Mouse (Mus musculus) MEL (cell line): Measurements from ENCODE around the gene Phtf2. TPM values are rescaled to one million over a fixed set of nuclear protein-coding genes. Genes with fewer than 3 reads are reported as not detected.
"Not testable (repeated sequence)": the region's sequence is repeated elsewhere in the genome, so short reads cannot be mapped to it uniquely, and the experiment has no call there.

Source experiments
- DNase-seq: peaks from one replicate; pipeline ENCODE4 v3.0.0; 2011; ENCODE audit warnings: low read depth, low spot score
- H3K27ac ChIP-seq: 2 replicates; pipeline ENCODE4 v1.5.1; 2012; ENCODE audit warnings: low read depth, mild to moderate bottlenecking, control low read depth, low read length, moderate library complexity; ENCODE audit not compliant: control insufficient read depth
- H3K27me3 ChIP-seq, 2 experiments: fragments of 150-350 bp in 1 of 2; sonication (generic) in 1 of 2; 2 replicates each; pipeline ENCODE4 v1.6.1; 2012; ENCODE audit warnings: low read length in 2 of 2, mild to moderate bottlenecking in 2 of 2, improper control_type of control experiment in 1 of 2, moderate library complexity in 1 of 2; ENCODE audit not compliant: insufficient read depth in 2 of 2, control insufficient read depth in 1 of 2
- H3K36me3 ChIP-seq, 2 experiments: 2 replicates each; pipeline ENCODE4 v1.6.1; 2012 to 2014; ENCODE audit warnings: low read length in 2 of 2, improper control_type of control experiment in 1 of 2, inconsistent platforms in 1 of 2, mild to moderate bottlenecking in 1 of 2; ENCODE audit not compliant: insufficient read depth in 2 of 2, control insufficient read depth in 1 of 2
- H3K4me1 ChIP-seq, 2 experiments: fragments of 150-350 bp in 1 of 2; sonication (generic) in 1 of 2; 2 replicates each; pipeline ENCODE4 v1.6.1; 2012; ENCODE audit warnings: low read length in 2 of 2, improper control_type of control experiment in 1 of 2, mild to moderate bottlenecking in 1 of 2; ENCODE audit not compliant: insufficient read depth in 2 of 2, control insufficient read depth in 1 of 2
- H3K4me3 ChIP-seq, 2 experiments: fragments of 150-350 bp in 1 of 2; sonication (generic) in 1 of 2; 2 replicates each; pipeline ENCODE4 v1.5.1; 2012; ENCODE audit warnings: low read depth in 2 of 2, low read length in 2 of 2, mild to moderate bottlenecking in 2 of 2, moderate library complexity in 2 of 2, control low read depth in 1 of 2, improper control_type of control experiment in 1 of 2; ENCODE audit not compliant: control insufficient read depth in 1 of 2, insufficient read depth in 1 of 2
- H3K79me2 ChIP-seq: 2 replicates; pipeline ENCODE4 v1.6.1; 2012; ENCODE audit warnings: mild to moderate bottlenecking, low read length, moderate library complexity; ENCODE audit not compliant: control insufficient read depth, poor library complexity, insufficient read depth
- H3K9ac ChIP-seq: 2 replicates; pipeline ENCODE4 v1.6.1; 2012; ENCODE audit warnings: low read depth, mild to moderate bottlenecking, control low read depth, low read length, moderate library complexity; ENCODE audit not compliant: control insufficient read depth, poor library complexity, severe bottlenecking
- H3K9me3 ChIP-seq: fragments of 150-350 bp; sonication (generic); replicated peaks from 2 replicates; pipeline ENCODE4 v1.6.1; 2012; ENCODE audit warnings: mild to moderate bottlenecking, low read length, improper control_type of control experiment, moderate library complexity; ENCODE audit not compliant: insufficient read depth
- ELF1 ChIP-seq: IDR thresholded peaks from 2 replicates; pipeline ENCODE4 v1.6.1; 2014; ENCODE audit warnings: low read depth, mild to moderate bottlenecking, inconsistent platforms, low read length, improper control_type of control experiment, moderate library complexity
- EP300 ChIP-seq, 2 experiments: IDR thresholded peaks; 2 replicates each; pipeline ENCODE4 v1.6.1; 2011; ENCODE audit warnings: improper control_type of control experiment in 2 of 2, low read length in 2 of 2, low read depth in 1 of 2, mild to moderate bottlenecking in 1 of 2
- ETS1 ChIP-seq: IDR thresholded peaks from 2 replicates; pipeline ENCODE4 v1.6.1; 2012; ENCODE audit warnings: low read depth, mild to moderate bottlenecking, inconsistent platforms, low read length, improper control_type of control experiment, moderate library complexity
- HCFC1 ChIP-seq: IDR thresholded peaks from 2 replicates; pipeline ENCODE4 v1.6.1; 2012; ENCODE audit warnings: low read depth, mild to moderate bottlenecking, inconsistent platforms, low read length, improper control_type of control experiment, moderate library complexity
- MEF2A ChIP-seq: IDR thresholded peaks from 2 replicates; pipeline ENCODE4 v1.6.1; 2014; ENCODE audit warnings: low read depth, mild to moderate bottlenecking, inconsistent platforms, low read length, improper control_type of control experiment; ENCODE audit not compliant: poor library complexity, insufficient replicate concordance, severe bottlenecking; ENCODE audit errors: extremely low read depth
- MXI1 ChIP-seq: IDR thresholded peaks from 2 replicates; pipeline ENCODE4 v1.6.1; 2011; ENCODE audit warnings: mild to moderate bottlenecking, low read depth, low read length, improper control_type of control experiment
- MYC ChIP-seq: IDR thresholded peaks from 2 replicates; pipeline ENCODE4 v1.6.1; 2011; ENCODE audit warnings: low read depth, mild to moderate bottlenecking, low read length, improper control_type of control experiment, moderate library complexity
- NELFE ChIP-seq: IDR thresholded peaks from 2 replicates; pipeline ENCODE4 v1.6.1; 2011; ENCODE audit warnings: low read depth, low read length, improper control_type of control experiment
- NRF1 ChIP-seq: IDR thresholded peaks from 2 replicates; pipeline ENCODE4 v1.6.1; 2014; ENCODE audit warnings: low read depth, mild to moderate bottlenecking, inconsistent platforms, low read length, improper control_type of control experiment, moderate library complexity; ENCODE audit not compliant: poor library complexity, insufficient read depth, severe bottlenecking
- POLR2AphosphoS5 ChIP-seq: IDR thresholded peaks from 2 replicates; pipeline ENCODE4 v1.6.1; 2012; ENCODE audit warnings: low read depth, borderline replicate concordance, mild to moderate bottlenecking, inconsistent platforms, low read length, moderate library complexity, mixed read lengths
- SMC3 ChIP-seq: IDR thresholded peaks from 2 replicates; pipeline ENCODE4 v1.6.1; 2011; ENCODE audit warnings: low read depth, low read length, improper control_type of control experiment
- TCF12 ChIP-seq: IDR thresholded peaks from 2 replicates; pipeline ENCODE4 v1.6.1; 2014; ENCODE audit warnings: low read depth, mild to moderate bottlenecking, inconsistent platforms, low read length, improper control_type of control experiment, moderate library complexity
- USF2 ChIP-seq, 2 experiments: IDR thresholded peaks; 2 replicates each; pipeline ENCODE4 v1.6.1; 2011 to 2012; ENCODE audit warnings: improper control_type of control experiment in 2 of 2, low read length in 2 of 2, borderline replicate concordance in 1 of 2, inconsistent platforms in 1 of 2, low read depth in 1 of 2, mild to moderate bottlenecking in 1 of 2; ENCODE audit not compliant: insufficient read depth in 1 of 2
- polyA plus RNA-seq, 2 experiments: library from polyadenylated mRNA; stranded (reverse) in 1 of 2; unstranded in 1 of 2; fragments of >175 nt in 1 of 2; fragments of >200 nt in 1 of 2; gene quantifications; 2 replicates each; pipeline versions ENCODE4 v1.2.1 to v1.2.4; 2012; ENCODE audit warnings: low replicate concordance in 2 of 2, low read depth in 1 of 2; ENCODE audit not compliant: insufficient read length in 2 of 2, insufficient read depth in 1 of 2, missing spikeins in 1 of 2
- total RNA-seq: library from RNA; depleted of rRNA; stranded (reverse); fragments of 300-350 nt; gene quantifications from 2 replicates; pipeline ENCODE4 v1.2.3, GENCODE M21; 2012

Phtf2 gene
- total and polyA plus RNA-seq, 3 experiments = 20.0 TPM; not detected in 1

GRCm38 (mm10) chr5:20765365-20765920 is 116.5 kb downstream of the Phtf2 start:
- DNase-seq = peak; percentile 19
- no peak overlapping the region for H3K9ac ChIP-seq
- H3K36me3 ChIP-seq = peaks cover 12 to 21% of the 10 kb centered on the region in 2 experiments
- H3K27me3 ChIP-seq = no peaks in the 10 kb centered on the region
- H3K9me3 ChIP-seq = no peaks in the 10 kb centered on the region
- H3K79me2 ChIP-seq = no peaks in the 10 kb centered on the region
- no peak overlapping the region for H3K4me3 ChIP-seq
- TF ChIP-seq MEF2A = peak; percentile 49; the same call in 1 of the 2 replicates
- TF ChIP-seq POLR2AphosphoS5 = no peak
- no peak for TF ChIP-seq NRF1
- 0 out of 2 replicates have a peak, but pooled peaks have one; percentile 40 for TF ChIP-seq MXI1
- TF ChIP-seq ETS1 = peak; percentile 44; the same call in 1 of the 2 replicates
- TF ChIP-seq TCF12 = peak; percentile 78; the same call in 1 of the 2 replicates
- TF ChIP-seq SMC3 = no peak
- no peak for TF ChIP-seq HCFC1
- TF ChIP-seq MYC = no peak
- no peak for TF ChIP-seq USF2 (IDR thresholded peaks at IDR 0.05; ENCODE audit: borderline replicate concordance in 1 of 2, insufficient read depth in 1 of 2, low read depth in 1 of 2, low read length in 2 of 2)
- TF ChIP-seq EP300 (IDR thresholded peaks at IDR 0.05; ENCODE audit: low read depth in 1 of 2, low read length in 2 of 2) = peak; percentile 51 to 65; a peak in 3 of 4 replicates
- TF ChIP-seq NELFE = no peak
- no peak for TF ChIP-seq ELF1
- H3K27ac ChIP-seq = no peak overlapping the region
- peaks cover 2 to 3% of the 10 kb centered on the region in 2 experiments; a peak in 1 of 4 replicates for H3K4me1 ChIP-seq

DNA sequence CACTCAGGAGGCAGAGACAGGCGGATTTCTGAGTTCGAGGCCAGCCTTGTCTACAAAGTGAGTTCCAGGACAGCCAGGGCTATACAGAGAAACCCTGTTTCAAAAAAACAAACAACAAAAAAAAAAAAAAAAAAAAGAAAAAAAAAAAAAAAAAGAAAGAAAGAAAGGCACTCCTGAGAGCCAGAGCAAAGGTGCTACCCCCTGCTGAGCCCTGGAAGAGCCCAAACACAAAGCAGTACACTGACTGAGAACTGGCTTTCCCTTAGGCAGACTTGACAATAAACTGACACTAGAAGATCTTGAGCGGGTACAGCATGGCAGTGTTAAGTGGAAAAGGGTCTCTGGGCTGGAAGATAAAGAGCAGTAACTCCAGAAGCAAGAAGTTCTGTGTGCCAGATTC is 119.5 kb downstream of the Phtf2 start:
- not testable (repeated sequence) for H3K27me3 ChIP-seq, DNase-seq, H3K79me2 ChIP-seq, H3K4me1 ChIP-seq, H3K4me3 ChIP-seq, H3K27ac ChIP-seq, H3K9me3 ChIP-seq, H3K9ac ChIP-seq
- peaks cover 12 to 24% of the 10 kb centered on the region in 2 experiments for H3K36me3 ChIP-seq
